Mouse (Mus musculus) kidney, adult 2 months (tissue): Measurements from ENCODE around the gene Ralgps1.

Experiments used
- CTCF ChIP-seq: fragments of 200-500 bp; conservative IDR thresholded peaks from 2 replicates; pipeline ENCODE4 v1.5.1; 2011; ENCODE audit warnings: low read depth, mild to moderate bottlenecking, control low read depth, low read length, moderate library complexity, mixed read lengths; ENCODE audit not compliant: insufficient read depth, insufficient read length
- POLR2A ChIP-seq: fragments of 200-500 bp; IDR thresholded peaks from one replicate; pipeline ENCODE4 v1.6.1; 2011; ENCODE audit warnings: low read depth, low read length, control low read depth

- no peak for TF ChIP-seq POLR2A
- no peak for TF ChIP-seq CTCF
These were observed 155.4 kb downstream of the Ralgps1 start, which contains the start of gene Angptl2 for GRCm38 (mm10) chr2:33215700-33216509.
